Mouse (Mus musculus) liver, adult 2 months (tissue): ENCODE data around the gene 4931440F15Rik.

Experiments
- CTCF ChIP-seq: fragments of 200-500 bp; IDR thresholded peaks from 2 replicates; pipeline ENCODE4 v1.5.1; 2011; ENCODE audit warnings: low read depth, low read length, control low read depth
- POLR2A ChIP-seq: fragments of 200-500 bp; IDR thresholded peaks from 2 replicates; pipeline ENCODE4 v1.6.1; 2011; ENCODE audit warnings: low read length, control low read depth; ENCODE audit not compliant: insufficient read depth; ENCODE audit errors: extremely low read depth

DNA sequence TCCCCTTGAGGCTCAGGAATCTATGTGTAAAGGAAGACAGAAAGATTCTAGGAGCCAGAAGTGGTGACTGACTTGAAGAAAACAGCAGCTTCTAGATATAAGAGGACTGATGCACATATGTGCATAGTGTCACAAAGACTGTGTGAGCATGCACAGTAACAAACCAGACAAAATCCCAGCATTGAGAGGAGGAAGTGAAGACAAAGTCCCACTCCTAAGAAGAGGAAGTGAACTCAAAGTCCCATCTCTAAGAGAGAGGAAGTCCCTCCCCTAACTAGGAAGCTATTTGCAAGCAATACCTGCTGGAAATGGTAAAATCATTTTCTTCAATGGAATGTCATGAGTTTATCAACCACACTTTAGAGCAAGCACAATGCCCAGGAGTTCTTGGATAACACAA is 38.8 kb upstream of the 4931440F15Rik start:
- TF ChIP-seq CTCF (no peak), POLR2A (no peak)
